Mouse (Mus musculus) myocyte (in vitro differentiated cells): ENCODE measurements around the gene Olfr1434. TPM values are rescaled to one million over a fixed set of nuclear protein-coding genes. Genes with fewer than 3 reads are reported as not detected.

Source experiments
- H3K27me3 ChIP-seq: one replicate; pipeline ENCODE4 v1.6.1; 2011; ENCODE audit not compliant: control insufficient read depth, insufficient read depth, insufficient read length
- H3K36me3 ChIP-seq: one replicate; pipeline ENCODE4 v1.6.1; 2011; ENCODE audit not compliant: control insufficient read depth, insufficient read depth
- H3K4me2 ChIP-seq: one replicate; pipeline ENCODE4 v1.6.1; 2011; ENCODE audit warnings: low read depth, control low read depth
- H3K4me3 ChIP-seq: one replicate; pipeline ENCODE4 v1.5.1; 2011; ENCODE audit warnings: mild to moderate bottlenecking, control low read depth, moderate library complexity
- H3K79me2 ChIP-seq: one replicate; pipeline ENCODE4 v1.6.1; 2011; ENCODE audit not compliant: control insufficient read depth, insufficient read depth
- H3ac ChIP-seq: one replicate; pipeline ENCODE4 v1.6.1; 2011; ENCODE audit not compliant: control insufficient read depth, insufficient read length
- MYOG ChIP-seq, 3 experiments: IDR thresholded peaks; one replicate each; pipeline ENCODE4 v1.6.1; 2011; ENCODE audit warnings: control low read depth in 2 of 3, low read depth in 2 of 3, mild to moderate bottlenecking in 2 of 3; ENCODE audit not compliant: insufficient read length in 2 of 3, control insufficient read depth in 1 of 3, insufficient read depth in 1 of 3
- POLR2AphosphoS2 ChIP-seq: IDR thresholded peaks from one replicate; pipeline ENCODE4 v1.6.1; 2011; ENCODE audit warnings: low read depth, control low read depth; ENCODE audit not compliant: insufficient read length
- REST ChIP-seq: IDR thresholded peaks from one replicate; pipeline ENCODE4 v1.6.1; 2011; ENCODE audit warnings: mild to moderate bottlenecking, control low read depth, moderate library complexity; ENCODE audit not compliant: insufficient read depth, insufficient read length
- polyA plus RNA-seq: library from polyadenylated mRNA; unstranded; fragments of >200 nt; fragmentation: generic; extraction: Trizol; gene quantifications from one replicate; pipeline ENCODE4 v1.2.1, GENCODE M21; 2012; ENCODE audit warnings: missing spikeins

Olfr1434 gene
- polyA plus RNA-seq, 1 experiment, result not detected

DNA sequence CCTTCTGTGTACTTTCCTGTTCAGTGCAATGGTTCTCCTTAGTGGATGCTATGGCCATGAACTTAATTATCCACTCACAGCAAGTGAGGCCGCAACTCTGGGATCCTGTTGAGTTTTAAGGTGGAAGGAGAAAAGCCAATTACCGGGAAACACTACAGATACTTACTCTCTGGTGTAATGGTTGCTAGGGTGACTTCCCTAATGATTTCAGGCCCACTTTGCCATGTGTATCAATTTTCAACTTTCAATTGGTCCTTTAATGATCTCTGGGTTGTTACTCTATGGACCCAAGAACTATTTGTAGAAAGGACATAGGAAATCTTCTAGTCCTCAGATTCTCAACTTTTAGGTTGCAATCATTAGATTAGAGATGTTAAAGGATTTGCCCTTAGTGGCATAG is 45.3 kb downstream of the Olfr1434 start, which contains the start of gene Olfr1437:
TSS of gene Olfr1437 (minus strand) at position 101 of the 400 bp plus-strand sequence.
- Histone ChIP-seq H3K4me3 (no peak within 1 kb of the TSS), H3K36me3 (no peaks in the 10 kb centered on the region), H3ac (no peak within 1 kb of the TSS), H3K4me2 (no peak within 1 kb of the TSS), H3K27me3 (no peaks in the 10 kb centered on the region), H3K79me2 (no peaks in the 10 kb centered on the region)
- TF ChIP-seq REST, result no peak
- no peak for TF ChIP-seq MYOG (IDR thresholded peaks at IDR 0.05; ENCODE audit: control insufficient read depth in 1 of 3, insufficient read depth in 1 of 3, insufficient read length in 2 of 3, low read depth in 2 of 3)
- no peak for TF ChIP-seq POLR2AphosphoS2

Other genes starting within 250 kb of the Olfr1434 start
- gene Olfr1423, start 238.5 kb upstream of the Olfr1434 start, polyA plus RNA-seq, result not detected
- not detected for gene Olfr1424, start 217.2 kb upstream of the Olfr1434 start, polyA plus RNA-seq
- not detected for gene Olfr1425, start 202.1 kb upstream of the Olfr1434 start, polyA plus RNA-seq
- not detected for gene Olfr1426, start 187.8 kb upstream of the Olfr1434 start, polyA plus RNA-seq
- not detected for gene Olfr1427, start 176.5 kb upstream of the Olfr1434 start, polyA plus RNA-seq
- not detected for gene Olfr1428, start 164.0 kb upstream of the Olfr1434 start, polyA plus RNA-seq
- gene Olfr76, start 156.7 kb upstream of the Olfr1434 start, polyA plus RNA-seq, result not detected
- not detected for gene Olfr1555-ps1, start 109.7 kb upstream of the Olfr1434 start, polyA plus RNA-seq
- not detected for gene Olfr1431, start 79.2 kb upstream of the Olfr1434 start, polyA plus RNA-seq
- gene Olfr1432, start 47.3 kb upstream of the Olfr1434 start, polyA plus RNA-seq, result not detected
- not detected for gene Olfr262, start 38.2 kb upstream of the Olfr1434 start, polyA plus RNA-seq
- gene Olfr235, start 18.8 kb upstream of the Olfr1434 start, polyA plus RNA-seq, result not detected
- gene Olfr1436, start 19.3 kb downstream of the Olfr1434 start, polyA plus RNA-seq, result not detected
- not detected for gene Olfr1437, start 45.2 kb downstream of the Olfr1434 start, polyA plus RNA-seq
- gene Olfr1438-ps1, start 56.1 kb downstream of the Olfr1434 start, polyA plus RNA-seq, result not detected
- not detected for gene Olfr1440, start 107.4 kb downstream of the Olfr1434 start, polyA plus RNA-seq
- not detected for gene Olfr1441, start 137.6 kb downstream of the Olfr1434 start, polyA plus RNA-seq
- gene Pfpl, start 148.1 kb downstream of the Olfr1434 start, polyA plus RNA-seq, result 0.02 TPM
- gene Mpeg1, start 180.9 kb downstream of the Olfr1434 start, polyA plus RNA-seq, result 0.06 TPM
- gene Dtx4, start 221.6 kb downstream of the Olfr1434 start, polyA plus RNA-seq, result 21.2 TPM